Mouse (Mus musculus) R1 (cell line): ENCODE data around the gene Yap1.
A peak's percentile ranks its signal among the peaks of the same experiment; 100 is the strongest.

Experiments
- DNase-seq: peaks from one replicate; pipeline ENCODE4 v3.0.0-alpha.2; 2018; ENCODE audit warnings: low read depth, low spot score

Yap1 gene

DNA sequence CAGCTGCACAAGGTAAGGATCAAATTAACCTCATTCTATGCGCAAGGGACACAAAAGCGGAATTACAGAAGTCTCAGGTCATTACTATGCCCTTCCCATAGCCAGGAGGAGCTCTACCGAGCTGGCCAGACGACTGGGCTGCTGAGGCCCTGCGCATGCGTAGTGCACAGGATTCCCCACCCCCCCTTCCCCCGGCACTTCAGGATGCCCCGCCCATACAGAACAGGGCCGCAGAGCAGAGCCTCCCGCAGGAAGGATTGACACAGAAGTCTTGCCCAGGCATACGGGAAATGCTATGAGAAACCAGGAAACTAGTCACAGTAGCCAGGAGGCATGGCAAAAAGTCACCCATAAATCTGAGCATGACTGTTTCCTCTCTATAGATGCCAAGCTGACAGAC lies 89.9 kb downstream of the Yap1 start:
- DNase-seq, result peak; percentile 93

DNA sequence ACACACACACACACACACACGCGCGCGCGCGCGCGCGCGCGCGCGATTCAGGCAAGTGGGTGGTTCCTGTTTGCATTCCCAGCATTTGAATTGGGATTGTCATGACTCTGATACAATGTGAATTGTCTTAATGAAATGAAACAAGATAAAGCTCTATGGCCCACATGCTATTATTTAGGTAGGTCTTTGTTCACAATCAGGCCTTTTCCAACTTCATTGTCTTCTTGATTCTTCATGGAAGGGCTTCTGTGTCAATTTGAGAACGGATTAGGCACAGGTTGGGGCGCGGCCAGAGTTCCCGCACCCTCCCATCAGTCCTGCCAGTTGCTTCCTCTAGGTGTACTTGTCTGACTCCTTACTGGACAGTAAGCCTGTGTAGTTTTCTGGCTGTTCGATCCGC lies 90.4 kb downstream of the Yap1 start:
- DNase-seq, result peak; percentile 72

DNA sequence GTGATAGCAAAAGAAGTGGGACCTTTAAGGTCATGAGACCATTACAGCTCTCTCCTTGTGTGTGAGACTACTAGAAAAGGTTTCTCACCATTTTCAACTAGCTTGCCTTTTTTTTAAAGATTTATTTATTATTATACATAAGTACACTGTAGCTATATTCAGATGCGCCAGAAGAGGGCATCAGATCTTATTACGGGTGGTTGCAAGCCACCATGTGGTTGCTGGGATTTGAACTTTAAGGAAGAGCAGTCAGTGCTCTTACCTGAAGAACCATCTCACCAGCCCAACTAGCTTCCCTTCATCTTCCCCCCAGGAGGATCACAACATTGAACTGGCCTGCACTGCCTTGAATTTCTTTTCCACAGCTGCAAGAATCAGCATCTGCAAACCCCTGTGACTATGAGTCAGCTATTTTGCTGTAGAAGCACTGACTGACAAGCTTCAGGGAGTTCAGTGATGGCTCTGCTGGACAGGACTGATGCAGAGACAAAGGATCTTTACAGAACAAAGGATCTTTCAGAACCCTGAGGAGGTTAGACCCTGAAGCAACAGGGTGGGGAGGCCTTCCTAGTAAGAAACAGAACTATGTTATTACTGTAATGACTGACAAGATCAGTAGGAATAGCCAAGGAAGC lies 96.9 kb downstream of the Yap1 start:
- peak; percentile 90 for DNase-seq

DNA sequence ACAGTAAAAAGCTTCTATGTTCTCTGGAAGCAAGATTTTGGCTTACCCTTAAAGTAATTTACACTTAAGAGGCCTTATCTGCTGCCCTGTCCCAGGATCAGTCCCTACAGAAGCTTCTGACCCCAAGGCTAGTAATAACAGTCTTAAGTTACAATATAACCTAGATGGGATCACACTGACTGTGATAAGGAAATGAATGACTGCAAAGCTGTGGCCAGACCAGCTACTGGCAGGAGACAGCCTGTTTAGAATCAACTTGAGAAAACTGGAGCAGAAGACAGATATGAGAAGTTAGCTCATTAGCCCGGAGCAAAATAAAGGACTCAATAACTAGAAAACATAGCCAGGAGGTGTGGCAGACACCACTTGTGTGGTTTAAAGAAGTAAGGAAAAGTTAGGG lies 97.8 kb downstream of the Yap1 start:
- no peak for DNase-seq

DNA sequence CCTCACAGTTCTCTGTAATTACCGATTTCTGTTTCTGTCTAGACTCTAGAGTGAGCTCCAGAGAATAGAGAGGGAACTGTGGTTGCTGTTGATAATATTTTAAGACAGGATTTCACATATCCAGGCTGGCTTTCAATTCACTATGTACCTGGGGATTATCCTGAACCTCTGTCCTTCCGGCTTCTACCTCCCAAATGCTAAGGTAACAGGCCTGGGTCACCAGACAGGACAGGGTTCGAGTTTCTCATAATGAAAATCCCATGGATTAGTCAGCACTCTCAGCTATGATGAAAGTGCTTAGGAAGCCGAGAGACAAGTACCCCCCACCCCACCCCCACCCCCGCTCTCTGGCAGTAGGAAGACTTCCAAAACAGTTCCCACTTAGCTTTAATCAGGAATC lies 100.6 kb downstream of the Yap1 start:
- DNase-seq, result no peak

DNA sequence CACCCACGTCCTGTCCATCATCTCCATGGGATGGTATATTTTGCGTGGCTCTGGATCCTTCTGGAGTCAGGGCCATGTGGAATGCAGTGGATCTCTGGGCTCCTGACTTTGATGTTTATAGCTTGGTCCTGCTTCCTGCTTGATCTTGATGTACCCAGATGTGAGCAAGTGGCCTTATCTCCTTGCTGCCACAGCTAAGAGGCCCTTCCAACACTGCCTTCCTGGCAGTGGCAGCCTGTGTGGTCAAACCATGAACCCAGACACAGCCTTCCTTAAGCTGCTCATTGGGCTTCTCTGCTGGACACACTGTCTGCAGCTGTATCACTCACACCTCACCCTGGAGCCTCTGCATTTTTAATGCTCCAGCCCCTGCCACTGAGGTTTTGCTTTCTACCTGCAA lies 101.1 kb downstream of the Yap1 start:
- no peak for DNase-seq

DNA sequence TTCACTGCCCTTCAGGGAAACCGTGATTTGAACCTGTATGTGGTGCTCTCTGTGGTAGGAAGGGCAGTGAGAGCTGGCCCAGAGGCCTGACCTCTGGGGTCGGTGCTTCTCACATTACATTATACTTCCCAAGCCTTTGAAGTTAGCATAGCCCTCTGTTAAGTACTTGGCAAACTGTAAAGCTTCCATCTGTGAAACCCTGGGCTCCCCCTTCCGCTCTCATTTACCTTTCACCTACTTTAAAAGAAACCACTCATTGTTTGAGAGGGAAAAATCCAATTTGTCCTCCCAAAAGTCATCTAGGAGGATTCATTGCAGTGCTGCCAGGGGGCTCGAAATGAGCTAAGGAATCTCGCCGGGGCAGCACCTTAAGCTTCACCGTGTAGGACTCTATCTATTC lies 102.1 kb downstream of the Yap1 start:
- no peak for DNase-seq

DNA sequence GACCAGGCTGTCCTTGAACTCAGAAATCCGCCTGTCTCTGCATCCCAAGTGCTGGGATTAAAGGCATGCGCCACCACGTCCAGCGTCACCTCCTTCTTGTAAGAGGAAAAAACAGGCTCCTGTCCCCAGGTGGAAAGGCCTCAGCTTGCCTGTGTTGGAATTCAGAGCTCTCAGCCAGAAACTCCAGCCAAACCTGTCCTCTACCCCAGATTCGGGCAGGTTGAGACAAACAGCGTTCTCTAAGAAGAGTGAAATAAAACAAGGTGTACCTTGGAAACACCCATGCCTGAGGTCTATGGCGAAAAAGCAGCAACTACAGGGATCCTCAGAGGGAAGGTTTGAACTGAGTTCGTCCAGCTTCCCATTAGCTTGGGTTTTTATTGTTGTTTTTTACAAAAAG lies 103.4 kb downstream of the Yap1 start:
- DNase-seq, result peak; percentile 35

DNA sequence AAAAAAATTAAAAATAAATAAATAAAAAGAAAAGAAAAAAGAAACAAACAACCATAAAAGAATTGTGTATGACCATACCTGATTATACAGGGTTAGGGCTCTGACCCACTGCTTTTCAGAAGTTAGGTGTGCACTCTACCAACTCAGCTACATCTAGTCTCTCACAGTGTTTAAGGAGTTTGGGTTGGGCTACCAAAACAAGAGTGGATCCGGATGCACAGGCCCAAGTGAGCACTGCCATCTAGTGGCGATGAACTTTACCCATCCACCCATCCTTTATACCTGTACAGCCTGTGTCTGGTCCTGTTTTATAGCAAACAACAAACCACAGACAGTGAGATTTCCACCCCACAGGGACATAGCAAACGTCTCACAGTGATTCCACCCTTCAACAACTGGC lies 106.9 kb downstream of the Yap1 start:
- DNase-seq, result peak; percentile 86

DNA sequence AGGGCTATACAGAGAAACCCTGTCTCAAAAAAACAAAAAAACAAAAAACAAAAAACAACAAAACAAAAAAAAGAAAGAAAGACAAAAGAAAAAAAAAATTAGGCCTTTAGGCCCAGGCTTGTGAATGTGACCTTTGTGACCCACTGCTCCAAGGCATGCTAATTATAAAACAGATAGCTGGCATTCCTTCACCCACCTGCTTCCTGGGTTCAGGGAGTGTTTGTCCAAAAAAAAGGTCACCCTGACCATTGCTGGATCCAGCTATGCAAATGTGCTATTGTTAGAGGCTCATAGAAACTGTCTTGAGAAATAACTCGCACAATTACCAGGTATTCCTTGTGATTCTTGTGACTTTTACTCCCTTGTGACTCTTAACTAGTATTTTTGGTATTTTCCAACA lies 112.6 kb downstream of the Yap1 start:
- peak; percentile 74 for DNase-seq

DNA sequence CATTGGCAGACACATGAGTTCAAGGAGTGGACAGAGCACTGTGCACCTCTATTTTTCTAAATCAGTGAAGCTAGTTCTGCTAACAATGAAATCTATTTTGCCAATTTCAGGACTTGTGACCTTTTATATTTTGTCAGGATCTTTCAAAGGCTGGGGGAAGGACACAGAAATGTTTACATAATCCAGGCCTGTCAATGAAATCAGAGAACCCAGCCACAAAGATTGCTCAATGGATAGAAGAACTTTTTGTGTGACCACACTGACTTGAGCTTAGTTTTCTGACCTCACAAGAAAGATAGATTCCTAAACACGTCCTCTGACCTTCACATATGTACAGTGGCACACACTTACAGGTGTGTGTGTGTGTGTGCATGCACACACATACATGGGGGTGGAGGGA lies 113.2 kb downstream of the Yap1 start:
- DNase-seq, result no peak

DNA sequence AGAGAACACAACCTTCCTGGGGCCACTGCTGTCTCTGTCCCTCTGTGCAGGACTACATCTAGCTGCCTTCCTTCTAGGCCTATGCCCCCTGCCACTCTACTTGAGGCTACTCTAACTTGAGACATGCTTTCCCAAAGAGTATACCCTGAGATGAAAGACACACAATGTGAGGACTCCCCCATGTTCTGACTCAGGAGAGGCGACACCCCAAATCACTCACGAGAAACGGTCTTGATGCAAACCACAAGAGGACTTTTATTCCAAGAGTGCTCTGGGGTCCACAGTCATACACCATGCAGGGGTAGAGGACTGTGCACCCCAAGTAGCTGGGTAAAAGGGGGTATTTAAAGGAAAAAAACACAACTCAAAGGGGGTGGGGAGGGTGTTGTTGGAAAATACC lies 120.0 kb downstream of the Yap1 start:
- DNase-seq, result no peak

DNA sequence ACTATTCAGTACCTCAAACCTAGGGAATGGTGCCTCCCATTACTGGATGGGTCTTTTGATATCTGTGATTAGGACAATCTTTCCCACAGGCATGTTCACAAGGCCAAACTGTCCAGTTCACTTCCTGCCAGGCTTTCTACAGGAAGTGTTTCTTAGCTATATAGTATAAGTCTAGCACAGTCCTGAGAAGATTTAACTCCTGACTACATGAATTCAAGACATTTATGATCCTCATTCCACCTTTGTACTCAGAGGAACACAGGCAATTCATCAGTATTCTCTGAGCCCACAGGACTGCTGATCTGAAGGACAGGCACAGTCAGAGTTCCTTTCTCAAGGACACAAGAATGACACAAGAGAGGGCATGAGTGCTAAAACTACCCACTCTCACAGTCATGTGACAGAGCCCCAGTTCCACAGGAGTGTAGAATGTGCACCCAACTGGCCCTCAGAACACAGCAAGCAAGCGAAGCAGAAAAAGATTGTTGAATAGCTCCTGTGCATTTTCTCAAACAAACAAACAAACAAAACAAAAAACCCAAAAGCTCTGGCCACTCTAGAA lies 122.0 kb downstream of the Yap1 start:
- DNase-seq, result no peak
